Mouse (Mus musculus): ENCODE data around the gene Dmc1.

Dmc1 gene

GRCm38 (mm10) chr15:79604990-79605665 is at the start of gene Dmc1:
Dmc1 (minus strand) TSS chr15:79605109.
- no peak for DNase-seq (ENCODE audit: extremely low read depth, low read depth, low spot score)

DNA sequence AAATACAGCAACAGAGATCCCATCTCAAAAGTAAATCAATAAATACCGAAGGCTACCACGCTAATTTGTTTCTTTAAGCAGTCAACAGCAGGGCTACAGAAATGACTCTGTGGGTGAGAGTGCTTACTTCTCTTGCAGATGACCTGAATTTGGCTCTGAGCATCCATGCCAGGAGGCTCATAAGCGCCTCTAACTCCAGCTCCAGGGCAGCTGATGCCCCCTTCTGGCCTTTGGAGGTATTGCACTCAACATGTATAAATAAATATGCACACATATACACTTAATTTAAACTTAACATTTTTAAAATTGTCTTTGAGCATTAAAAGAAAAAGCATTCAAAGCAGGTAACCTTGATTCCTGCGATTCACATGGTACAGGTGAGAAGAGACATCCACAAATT is 46.6 kb upstream of the Dmc1 start:
- DNase-seq (ENCODE audit: extremely low read depth, low read depth, low spot score) = no peak

DNA sequence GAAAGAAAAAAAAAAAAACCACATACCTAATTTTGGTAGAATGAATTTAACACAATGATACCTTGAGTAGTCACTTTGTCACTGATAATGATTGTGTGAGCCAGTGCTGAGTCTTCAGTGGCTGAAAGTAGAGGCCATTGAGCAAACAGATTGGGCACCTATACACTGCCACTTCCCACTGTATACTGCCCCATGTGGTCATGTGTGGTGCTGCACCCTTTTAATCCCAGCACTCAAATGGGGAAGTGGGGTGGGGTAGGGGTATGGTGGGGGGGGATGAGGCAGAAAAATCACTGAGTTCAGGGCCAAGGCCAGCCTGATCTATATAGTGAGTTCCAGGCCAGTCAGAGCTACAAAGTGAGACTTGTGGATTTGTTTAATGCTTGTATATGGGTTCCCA is 45.7 kb upstream of the Dmc1 start:
- DNase-seq (ENCODE audit: extremely low read depth, low read depth, low spot score) = no peak

DNA sequence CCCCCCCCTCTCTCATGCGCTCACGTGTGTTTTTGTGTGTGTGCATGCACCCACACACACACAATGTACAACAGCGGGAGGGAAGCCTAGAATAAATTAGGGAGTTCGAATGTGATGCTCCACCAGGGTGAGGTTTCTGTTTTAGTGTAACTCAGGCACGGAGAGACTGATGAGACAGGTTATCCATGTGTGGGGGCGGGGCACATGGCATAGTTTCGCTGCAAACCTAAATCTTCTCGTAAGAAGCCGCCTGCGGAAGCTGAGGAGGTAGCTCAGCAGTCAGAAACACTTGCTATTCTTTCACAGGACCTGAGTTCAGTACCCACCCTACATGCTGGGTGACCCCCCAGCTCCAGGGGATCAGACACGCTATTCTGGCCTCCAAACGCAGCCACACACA is 43.2 kb upstream of the Dmc1 start:
- DNase-seq (ENCODE audit: extremely low read depth, low read depth, low spot score) = no peak

- no peak for DNase-seq (ENCODE audit: extremely low read depth, low read depth, low spot score)
Measured at GRCm38 (mm10) chr15:79645483-79645882, 40.6 kb upstream of the Dmc1 start.

DNA sequence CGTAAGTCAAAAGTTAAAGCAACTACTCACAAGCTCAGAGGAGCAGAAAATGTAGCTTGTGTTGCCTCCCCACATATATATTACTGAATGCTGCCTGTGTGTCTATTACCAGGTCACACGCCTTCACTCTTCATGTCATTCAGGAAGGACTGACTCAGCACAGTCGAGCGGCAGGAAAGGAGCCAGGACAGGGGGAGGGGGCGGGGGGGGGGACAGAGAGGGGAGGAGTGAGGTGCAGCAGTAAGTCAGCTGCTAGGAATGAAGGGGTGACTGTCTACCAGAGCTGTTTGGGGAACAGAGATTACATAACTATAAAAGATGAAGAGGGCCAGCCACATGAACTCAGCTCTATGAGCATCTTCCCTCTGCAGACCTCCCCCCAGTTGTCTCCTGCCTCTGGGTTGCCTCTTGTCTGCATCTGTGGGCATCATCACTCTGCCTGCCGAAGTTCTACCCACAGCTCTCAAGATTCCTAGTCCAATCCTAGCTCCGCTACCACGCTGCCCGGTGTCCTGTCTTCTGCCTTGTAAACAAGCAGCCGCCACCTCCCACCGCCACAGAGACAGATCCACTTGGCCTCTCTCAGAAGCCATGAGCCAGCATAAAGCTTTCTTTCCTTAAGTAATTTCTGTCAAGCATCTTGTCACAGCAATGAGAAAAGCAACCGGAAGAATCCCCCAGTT is 36.4 kb upstream of the Dmc1 start:
- DNase-seq (ENCODE audit: extremely low read depth, low read depth, low spot score) = no peak

DNA sequence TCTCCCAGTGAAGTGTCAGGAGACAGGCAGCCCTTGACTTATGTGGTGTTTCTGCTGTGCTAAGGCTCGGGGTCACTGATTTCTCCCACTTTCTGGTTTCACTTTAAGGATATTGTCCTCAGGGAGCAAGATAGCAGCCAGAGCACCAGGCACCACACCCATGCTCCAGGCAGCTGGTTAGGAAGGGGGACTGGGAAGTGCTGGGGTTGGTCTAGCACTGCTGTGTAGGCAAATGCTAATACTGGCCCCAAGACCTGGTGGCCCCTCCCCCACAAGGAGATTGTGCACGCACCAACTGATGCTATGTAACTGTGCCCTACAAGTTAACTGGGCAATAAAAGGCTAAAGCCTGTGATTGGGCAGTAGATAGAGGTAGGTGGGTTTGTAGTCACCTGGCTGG is 25.6 kb upstream of the Dmc1 start:
- no peak for DNase-seq (ENCODE audit: extremely low read depth, low read depth, low spot score)

- no peak for DNase-seq (ENCODE audit: extremely low read depth, low read depth, low spot score)
Measured at GRCm38 (mm10) chr15:79619770-79620414, 15.0 kb upstream of the Dmc1 start.

GRCm38 (mm10) chr15:79618456-79618855 is 13.5 kb upstream of the Dmc1 start:
- no peak for DNase-seq (ENCODE audit: extremely low read depth, low read depth, low spot score)

GRCm38 (mm10) chr15:79617135-79617534 is 12.2 kb upstream of the Dmc1 start:
- no peak for DNase-seq (ENCODE audit: extremely low read depth, low read depth, low spot score)

DNA sequence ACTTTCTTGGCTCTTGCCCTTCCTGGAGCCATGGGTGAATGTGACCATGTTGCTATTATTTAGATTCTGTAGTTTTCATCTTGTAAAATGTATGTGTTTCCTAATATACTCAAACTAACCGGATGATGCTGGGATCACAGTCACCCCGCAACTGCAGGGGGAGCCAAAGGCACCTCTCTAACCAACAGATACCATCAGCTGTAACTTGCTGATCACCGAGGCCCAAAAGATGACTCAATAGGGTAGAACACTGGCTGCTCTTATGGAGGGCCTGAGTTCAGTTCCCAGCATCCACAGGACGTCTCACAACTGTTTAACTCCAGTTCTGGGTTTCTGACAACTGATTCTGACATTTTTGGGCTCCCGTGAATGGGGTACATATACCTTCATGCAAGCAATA is 11.8 kb upstream of the Dmc1 start:
- DNase-seq (ENCODE audit: extremely low read depth, low read depth, low spot score) = no peak

DNA sequence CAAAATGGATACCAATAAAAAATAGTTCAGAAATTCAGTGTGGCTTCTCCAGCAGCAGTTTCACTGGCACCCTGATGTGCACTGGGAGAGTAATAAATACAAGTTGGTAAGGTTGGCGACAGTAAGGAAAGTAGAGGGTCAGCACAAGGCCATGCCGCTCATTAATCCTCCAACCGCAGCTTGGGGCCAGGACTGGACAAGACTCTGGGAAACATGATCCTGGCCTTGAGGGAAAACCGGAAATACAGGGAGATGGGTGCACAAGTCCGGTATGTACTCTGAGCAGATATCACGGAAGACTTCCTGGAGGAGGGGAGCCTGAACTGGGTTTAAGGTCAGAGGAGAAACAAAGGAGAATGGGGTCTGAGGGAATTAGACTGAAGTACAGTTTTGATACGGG is 10.6 kb upstream of the Dmc1 start:
- DNase-seq (ENCODE audit: extremely low read depth, low read depth, low spot score) = no peak

GRCm38 (mm10) chr15:79609226-79609625 is 4.3 kb upstream of the Dmc1 start:
- DNase-seq (ENCODE audit: extremely low read depth, low read depth, low spot score) = no peak

DNA sequence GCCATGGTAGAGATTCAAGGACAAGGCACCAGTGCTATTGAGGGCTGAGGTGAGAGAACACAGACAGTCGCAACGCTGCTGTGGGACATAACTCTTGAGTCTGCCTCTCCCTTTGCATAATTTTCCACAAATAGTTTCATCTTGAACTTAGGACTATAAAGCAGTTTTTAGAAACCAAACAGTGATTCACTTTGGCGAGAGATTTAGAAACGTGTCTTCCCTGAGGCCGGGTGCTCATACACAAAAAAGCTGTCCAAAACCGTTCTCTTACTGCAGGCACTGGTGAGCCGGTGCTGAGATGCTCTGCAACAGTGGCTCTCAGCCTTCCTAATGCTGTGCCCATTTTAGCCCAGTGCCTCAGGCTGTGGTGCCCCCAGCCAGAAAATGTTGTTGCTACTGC is 3.3 kb upstream of the Dmc1 start:
- DNase-seq (ENCODE audit: extremely low read depth, low read depth, low spot score) = no peak

DNA sequence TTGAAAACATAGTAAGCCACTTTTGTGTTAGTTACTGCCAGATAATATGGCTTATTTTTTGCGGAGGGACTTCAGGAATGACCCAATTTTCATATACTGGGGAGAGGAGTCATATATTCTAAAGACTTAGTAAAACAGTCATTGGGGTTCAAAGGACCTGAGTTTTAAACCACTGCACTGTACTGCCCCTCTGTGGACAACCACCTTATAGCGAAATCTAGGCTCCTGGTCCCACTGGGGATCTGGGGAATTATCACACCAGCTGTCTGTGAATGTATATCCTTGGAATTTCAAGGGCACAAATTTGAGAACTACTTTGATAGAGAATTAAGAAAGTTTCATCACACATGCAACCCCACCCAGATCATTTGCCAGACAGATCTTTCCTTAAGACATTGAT is 2.8 kb upstream of the Dmc1 start:
- DNase-seq (ENCODE audit: extremely low read depth, low read depth, low spot score) = no peak

- no peak for DNase-seq (ENCODE audit: extremely low read depth, low read depth, low spot score)
Measured at GRCm38 (mm10) chr15:79606161-79606560, 1.3 kb upstream of the Dmc1 start.

GRCm38 (mm10) chr15:79600176-79600575 is 4.7 kb downstream of the Dmc1 start:
- DNase-seq (ENCODE audit: extremely low read depth, low read depth, low spot score) = no peak

DNA sequence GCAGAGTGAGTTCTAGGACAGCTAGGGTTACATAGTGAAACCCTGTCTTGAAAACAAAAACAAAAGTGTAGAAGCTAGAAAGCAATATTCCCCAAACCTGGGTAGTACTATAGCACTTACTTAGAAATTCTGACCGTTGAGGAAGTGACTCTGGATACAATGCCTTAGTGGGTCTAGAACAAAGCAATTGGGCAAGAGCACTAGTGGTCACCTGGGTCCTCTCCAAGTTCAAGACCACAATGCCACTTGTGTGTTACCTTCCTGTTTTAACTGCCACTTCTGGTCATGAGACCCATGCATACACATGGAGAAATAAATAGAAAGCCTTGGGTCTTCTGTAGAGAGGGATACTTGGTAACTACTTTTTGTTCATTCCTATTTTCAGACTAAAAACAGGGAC is 6.2 kb downstream of the Dmc1 start:
- no peak for DNase-seq (ENCODE audit: extremely low read depth, low read depth, low spot score)

- DNase-seq (ENCODE audit: extremely low read depth, low read depth, low spot score) = no peak
Measured at GRCm38 (mm10) chr15:79581581-79581980, 23.3 kb downstream of the Dmc1 start.

DNA sequence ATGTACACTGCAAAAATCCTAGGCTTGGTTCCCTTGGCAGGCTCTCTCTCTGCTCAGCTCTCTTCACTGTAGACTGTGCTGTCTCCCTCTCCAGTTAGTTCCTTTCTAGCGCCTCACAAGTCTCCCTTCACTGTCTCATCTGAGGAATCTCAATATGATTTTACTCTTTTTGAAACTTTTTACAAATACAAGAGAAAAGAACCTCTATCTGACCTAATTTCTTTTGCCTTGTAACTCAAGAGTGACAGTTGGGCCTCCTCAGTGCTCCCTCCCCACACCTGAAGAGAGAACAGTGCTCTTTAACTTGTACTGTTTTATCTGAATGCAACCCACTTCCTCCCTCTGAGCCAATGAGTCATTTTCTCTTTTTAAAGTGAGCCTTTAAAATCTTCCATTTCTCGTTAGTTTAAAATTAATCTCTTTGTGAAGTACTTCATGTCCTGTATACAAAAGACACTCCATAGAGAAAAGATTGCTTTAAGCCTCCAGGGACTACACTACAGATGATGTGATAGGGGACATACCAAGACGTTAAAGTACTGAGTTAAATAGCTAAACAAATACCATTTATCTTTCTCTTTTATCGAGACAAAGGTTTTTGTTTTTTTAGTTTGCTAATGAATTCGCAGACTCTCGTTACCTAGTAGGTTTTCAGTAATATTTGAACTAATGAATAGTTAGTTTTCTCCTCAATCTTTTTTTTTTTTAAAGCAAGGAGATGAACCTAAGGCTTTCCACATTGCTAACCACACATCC is 27.1 kb downstream of the Dmc1 start:
- DNase-seq (ENCODE audit: extremely low read depth, low read depth, low spot score) = no peak

- no peak for DNase-seq (ENCODE audit: extremely low read depth, low read depth, low spot score)
Measured at GRCm38 (mm10) chr15:79576947-79577346, 28.0 kb downstream of the Dmc1 start.

Measured in fat pad, adult 2 months (tissue).